Mouse (Mus musculus) MEL (cell line): ENCODE results near the gene Frmd4a. TPM values are rescaled to one million over a fixed set of nuclear protein-coding genes. Genes with fewer than 3 reads are reported as not detected.

Experiments used
- DNase-seq: peaks from one replicate; pipeline ENCODE4 v3.0.0; 2011; ENCODE audit warnings: low read depth, low spot score
- H3K27ac ChIP-seq: 2 replicates; pipeline ENCODE4 v1.5.1; 2012; ENCODE audit warnings: low read depth, mild to moderate bottlenecking, control low read depth, low read length, moderate library complexity; ENCODE audit not compliant: control insufficient read depth
- H3K27me3 ChIP-seq, 2 experiments: fragments of 150-350 bp in 1 of 2; sonication (generic) in 1 of 2; 2 replicates each; pipeline ENCODE4 v1.6.1; 2012; ENCODE audit warnings: low read length in 2 of 2, mild to moderate bottlenecking in 2 of 2, improper control_type of control experiment in 1 of 2, moderate library complexity in 1 of 2; ENCODE audit not compliant: insufficient read depth in 2 of 2, control insufficient read depth in 1 of 2
- H3K36me3 ChIP-seq, 2 experiments: 2 replicates each; pipeline ENCODE4 v1.6.1; 2012 to 2014; ENCODE audit warnings: low read length in 2 of 2, improper control_type of control experiment in 1 of 2, inconsistent platforms in 1 of 2, mild to moderate bottlenecking in 1 of 2; ENCODE audit not compliant: insufficient read depth in 2 of 2, control insufficient read depth in 1 of 2
- H3K4me1 ChIP-seq, 2 experiments: fragments of 150-350 bp in 1 of 2; sonication (generic) in 1 of 2; 2 replicates each; pipeline ENCODE4 v1.6.1; 2012; ENCODE audit warnings: low read length in 2 of 2, improper control_type of control experiment in 1 of 2, mild to moderate bottlenecking in 1 of 2; ENCODE audit not compliant: insufficient read depth in 2 of 2, control insufficient read depth in 1 of 2
- H3K4me3 ChIP-seq, 2 experiments: fragments of 150-350 bp in 1 of 2; sonication (generic) in 1 of 2; 2 replicates each; pipeline ENCODE4 v1.5.1; 2012; ENCODE audit warnings: low read depth in 2 of 2, low read length in 2 of 2, mild to moderate bottlenecking in 2 of 2, moderate library complexity in 2 of 2, control low read depth in 1 of 2, improper control_type of control experiment in 1 of 2; ENCODE audit not compliant: control insufficient read depth in 1 of 2, insufficient read depth in 1 of 2
- H3K79me2 ChIP-seq: 2 replicates; pipeline ENCODE4 v1.6.1; 2012; ENCODE audit warnings: mild to moderate bottlenecking, low read length, moderate library complexity; ENCODE audit not compliant: control insufficient read depth, poor library complexity, insufficient read depth
- H3K9ac ChIP-seq: 2 replicates; pipeline ENCODE4 v1.6.1; 2012; ENCODE audit warnings: low read depth, mild to moderate bottlenecking, control low read depth, low read length, moderate library complexity; ENCODE audit not compliant: control insufficient read depth, poor library complexity, severe bottlenecking
- H3K9me3 ChIP-seq: fragments of 150-350 bp; sonication (generic); replicated peaks from 2 replicates; pipeline ENCODE4 v1.6.1; 2012; ENCODE audit warnings: mild to moderate bottlenecking, low read length, improper control_type of control experiment, moderate library complexity; ENCODE audit not compliant: insufficient read depth
- BHLHE40 ChIP-seq: IDR thresholded peaks from 2 replicates; pipeline ENCODE4 v1.6.1; 2012; ENCODE audit warnings: low read depth, mild to moderate bottlenecking, inconsistent platforms, low read length, improper control_type of control experiment, borderline replicate concordance
- CTCF ChIP-seq, 3 experiments: IDR thresholded peaks in 2 of 3; conservative IDR thresholded peaks in 1 of 3; 2 replicates each; pipeline ENCODE4 v1.5.1; 2011 to 2012; ENCODE audit warnings: low read length in 3 of 3, low read depth in 2 of 3, mild to moderate bottlenecking in 2 of 3, improper control_type of control experiment in 1 of 3, inconsistent platforms in 1 of 3, mixed read lengths in 1 of 3, moderate library complexity in 1 of 3; ENCODE audit not compliant: control insufficient read depth in 1 of 3, insufficient read depth in 1 of 3, poor library complexity in 1 of 3, severe bottlenecking in 1 of 3
- ETS1 ChIP-seq: IDR thresholded peaks from 2 replicates; pipeline ENCODE4 v1.6.1; 2012; ENCODE audit warnings: low read depth, mild to moderate bottlenecking, inconsistent platforms, low read length, improper control_type of control experiment, moderate library complexity
- GABPA ChIP-seq: IDR thresholded peaks from 2 replicates; pipeline ENCODE4 v1.6.1; 2012; ENCODE audit warnings: low read depth, mild to moderate bottlenecking, inconsistent platforms, low read length, improper control_type of control experiment, moderate library complexity
- GATA1 ChIP-seq: IDR thresholded peaks from 2 replicates; pipeline ENCODE4 v1.6.1; 2011; ENCODE audit warnings: low read depth, low read length, improper control_type of control experiment
- HCFC1 ChIP-seq: IDR thresholded peaks from 2 replicates; pipeline ENCODE4 v1.6.1; 2012; ENCODE audit warnings: low read depth, mild to moderate bottlenecking, inconsistent platforms, low read length, improper control_type of control experiment, moderate library complexity
- JUND ChIP-seq: IDR thresholded peaks from 2 replicates; pipeline ENCODE4 v1.6.1; 2011; ENCODE audit warnings: low read depth, mild to moderate bottlenecking, improper control_type of control experiment, low read length
- MXI1 ChIP-seq: IDR thresholded peaks from 2 replicates; pipeline ENCODE4 v1.6.1; 2011; ENCODE audit warnings: mild to moderate bottlenecking, low read depth, low read length, improper control_type of control experiment
- MYC ChIP-seq: IDR thresholded peaks from 2 replicates; pipeline ENCODE4 v1.6.1; 2011; ENCODE audit warnings: low read depth, mild to moderate bottlenecking, low read length, improper control_type of control experiment, moderate library complexity
- NELFE ChIP-seq: IDR thresholded peaks from 2 replicates; pipeline ENCODE4 v1.6.1; 2011; ENCODE audit warnings: low read depth, low read length, improper control_type of control experiment
- POLR2AphosphoS2 ChIP-seq: IDR thresholded peaks from 2 replicates; pipeline ENCODE4 v1.6.1; 2011; ENCODE audit warnings: low read length, improper control_type of control experiment
- RAD21 ChIP-seq: IDR thresholded peaks from 2 replicates; pipeline ENCODE4 v1.6.1; 2011; ENCODE audit warnings: mild to moderate bottlenecking, low read depth, low read length, improper control_type of control experiment
- RCOR1 ChIP-seq: IDR thresholded peaks from 2 replicates; pipeline ENCODE4 v1.6.1; 2012; ENCODE audit warnings: low read depth, mild to moderate bottlenecking, inconsistent platforms, low read length, improper control_type of control experiment
- TAL1 ChIP-seq: IDR thresholded peaks from 2 replicates; pipeline ENCODE4 v1.6.1; 2012; ENCODE audit warnings: mild to moderate bottlenecking, inconsistent platforms, low read length, moderate library complexity, mixed read lengths
- TBP ChIP-seq: IDR thresholded peaks from 2 replicates; pipeline ENCODE4 v1.8.0; 2011; ENCODE audit warnings: low read depth, low read length, improper control_type of control experiment
- TCF12 ChIP-seq: IDR thresholded peaks from 2 replicates; pipeline ENCODE4 v1.6.1; 2014; ENCODE audit warnings: low read depth, mild to moderate bottlenecking, inconsistent platforms, low read length, improper control_type of control experiment, moderate library complexity
- UBTF ChIP-seq: IDR thresholded peaks from 2 replicates; pipeline ENCODE4 v1.6.1; 2012; ENCODE audit warnings: low read depth, mild to moderate bottlenecking, inconsistent platforms, low read length, improper control_type of control experiment, moderate library complexity, borderline replicate concordance; ENCODE audit not compliant: insufficient read depth
- USF1 ChIP-seq: IDR thresholded peaks from 2 replicates; pipeline ENCODE4 v1.6.1; 2014; ENCODE audit warnings: low read depth, mild to moderate bottlenecking, inconsistent platforms, low read length, improper control_type of control experiment, moderate library complexity
- USF2 ChIP-seq, 2 experiments: IDR thresholded peaks; 2 replicates each; pipeline ENCODE4 v1.6.1; 2011 to 2012; ENCODE audit warnings: improper control_type of control experiment in 2 of 2, low read length in 2 of 2, borderline replicate concordance in 1 of 2, inconsistent platforms in 1 of 2, low read depth in 1 of 2, mild to moderate bottlenecking in 1 of 2; ENCODE audit not compliant: insufficient read depth in 1 of 2
- ZNF384 ChIP-seq: IDR thresholded peaks from 2 replicates; pipeline ENCODE4 v1.6.1; 2012; ENCODE audit warnings: low read depth, mild to moderate bottlenecking, inconsistent platforms, low read length, improper control_type of control experiment
- polyA plus RNA-seq, 2 experiments: library from polyadenylated mRNA; stranded (reverse) in 1 of 2; unstranded in 1 of 2; fragments of >175 nt in 1 of 2; fragments of >200 nt in 1 of 2; gene quantifications; 2 replicates each; pipeline versions ENCODE4 v1.2.1 to v1.2.4; 2012; ENCODE audit warnings: low replicate concordance in 2 of 2, low read depth in 1 of 2; ENCODE audit not compliant: insufficient read length in 2 of 2, insufficient read depth in 1 of 2, missing spikeins in 1 of 2
- total RNA-seq: library from RNA; depleted of rRNA; stranded (reverse); fragments of 300-350 nt; gene quantifications from 2 replicates; pipeline ENCODE4 v1.2.3, GENCODE M21; 2012

The Frmd4a gene
- total and polyA plus RNA-seq, 3 experiments, result 6.4 to 14.4 TPM; not detected in 1

GRCm38 (mm10) chr2:4113303-4113920 is 95.9 kb downstream of the Frmd4a start:
- H3K4me1 ChIP-seq, result no peaks in the 10 kb centered on the region
- H3K36me3 ChIP-seq, result no peaks in the 10 kb centered on the region
- no peaks in the 10 kb centered on the region for H3K79me2 ChIP-seq
- H3K4me3 ChIP-seq, result no peak overlapping the region
- no peak overlapping the region for H3K27ac ChIP-seq
- H3K9me3 ChIP-seq, result no peaks in the 10 kb centered on the region
- no peak for DNase-seq
- no peaks in the 10 kb centered on the region for H3K27me3 ChIP-seq
- TF ChIP-seq TBP (no peak), TAL1 (no peak), ETS1 (no peak), HCFC1 (no peak), TCF12 (no peak), RCOR1 (no peak), ZNF384 (no peak), USF2 (IDR thresholded peaks at IDR 0.05; ENCODE audit: borderline replicate concordance in 1 of 2, insufficient read depth in 1 of 2, low read depth in 1 of 2, low read length in 2 of 2) (no peak), CTCF (IDR thresholded peaks at IDR 0.05 in 2 of 3, conservative IDR thresholded peaks at IDR 0.05 in 1 of 3; ENCODE audit: control insufficient read depth in 1 of 3, insufficient read depth in 1 of 3, low read depth in 2 of 3, low read length in 3 of 3, poor library complexity in 1 of 3, severe bottlenecking in 1 of 3) (no peak), USF1 (no peak), BHLHE40 (no peak), MXI1 (no peak), JUND (no peak), RAD21 (no peak), NELFE (no peak), MYC (no peak), UBTF (no peak), GABPA (no peak), POLR2AphosphoS2 (no peak), GATA1 (no peak)
- H3K9ac ChIP-seq, result no peak overlapping the region
